Mouse (Mus musculus): Measurements from ENCODE around the gene Gm10273.
"Not testable (repeated sequence)": the region's sequence is repeated elsewhere in the genome, so short reads cannot be mapped to it uniquely, and the experiment has no call there.

Gene Gm10273

GRCm38 (mm10) chr10:59395461-59395860 is at the start of gene Gm10273:
Gene Gm10273, plus strand, starts transcription at chr10:59395632.
- DNase-seq (ENCODE audit: low spot score), result not testable (repeated sequence)

DNA sequence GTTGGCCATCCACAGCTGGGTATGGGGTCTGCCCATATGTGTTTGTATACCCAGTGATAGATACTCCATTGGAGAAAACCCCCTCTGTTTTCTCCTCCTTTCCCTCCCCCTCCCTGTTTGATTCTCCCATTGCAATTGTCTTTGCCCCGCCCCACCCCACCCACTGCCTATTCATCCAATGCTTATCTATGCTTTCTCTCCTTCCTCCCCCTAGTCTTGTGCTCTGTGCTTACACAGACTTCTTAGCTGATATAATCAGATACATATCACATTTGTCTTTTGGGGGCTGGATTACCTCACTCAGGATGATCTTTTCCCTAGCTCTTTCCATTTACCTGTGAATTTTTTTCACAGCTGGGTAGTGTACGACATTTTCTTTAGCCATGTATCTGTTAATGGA is 48.9 kb upstream of the Gm10273 start:
- no peak for DNase-seq (ENCODE audit: low spot score)

GRCm38 (mm10) chr10:59348200-59348599 is 47.2 kb upstream of the Gm10273 start:
- DNase-seq (ENCODE audit: low spot score), result no peak

DNA sequence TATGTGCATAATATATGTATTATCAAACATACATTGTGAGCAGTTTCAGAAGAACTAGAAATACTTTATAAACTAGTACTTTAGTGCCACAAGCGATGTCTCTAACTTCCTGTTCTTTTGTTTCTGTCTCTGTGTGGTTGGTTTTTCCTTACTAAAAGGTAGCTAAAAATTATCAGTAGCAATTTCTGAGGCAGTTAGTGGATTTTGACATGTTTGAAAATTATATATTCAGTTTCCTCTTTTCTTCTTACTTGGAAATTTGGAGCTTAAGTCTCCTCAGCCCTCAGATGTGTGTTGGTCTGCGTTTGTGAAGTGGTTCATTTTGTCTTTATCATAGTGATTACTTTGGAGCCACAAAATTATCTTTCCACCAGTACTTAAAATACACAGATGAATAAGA is 45.9 kb upstream of the Gm10273 start:
- DNase-seq (ENCODE audit: low spot score), result no peak

GRCm38 (mm10) chr10:59353065-59353464 is 42.4 kb upstream of the Gm10273 start:
- no peak for DNase-seq (ENCODE audit: low spot score)

DNA sequence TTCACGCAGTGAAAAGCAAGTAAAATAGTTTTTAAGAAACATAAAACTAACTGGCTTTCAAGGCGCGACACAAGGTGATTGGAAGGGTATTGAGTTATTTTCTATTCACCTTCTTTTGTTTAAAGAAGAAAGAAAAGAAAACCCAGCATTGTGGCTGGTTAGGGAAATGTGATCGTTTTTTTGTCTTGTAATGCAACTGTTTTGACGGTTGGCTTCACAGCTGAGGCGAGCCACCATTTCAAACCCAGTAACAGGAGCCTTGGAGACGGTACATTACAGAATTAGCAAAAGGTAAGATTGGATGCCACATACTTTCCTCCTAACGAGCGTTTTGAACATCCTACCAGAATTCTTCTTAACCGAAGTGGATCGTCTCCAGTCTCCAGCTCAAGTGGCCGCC is 41.3 kb upstream of the Gm10273 start:
- no peak for DNase-seq (ENCODE audit: low spot score)

GRCm38 (mm10) chr10:59355020-59355419 is 40.4 kb upstream of the Gm10273 start:
- DNase-seq (ENCODE audit: low spot score), result no peak

- DNase-seq (ENCODE audit: low spot score), result peak; percentile 24
Observed at GRCm38 (mm10) chr10:59358744-59359143, 36.7 kb upstream of the Gm10273 start.

DNA sequence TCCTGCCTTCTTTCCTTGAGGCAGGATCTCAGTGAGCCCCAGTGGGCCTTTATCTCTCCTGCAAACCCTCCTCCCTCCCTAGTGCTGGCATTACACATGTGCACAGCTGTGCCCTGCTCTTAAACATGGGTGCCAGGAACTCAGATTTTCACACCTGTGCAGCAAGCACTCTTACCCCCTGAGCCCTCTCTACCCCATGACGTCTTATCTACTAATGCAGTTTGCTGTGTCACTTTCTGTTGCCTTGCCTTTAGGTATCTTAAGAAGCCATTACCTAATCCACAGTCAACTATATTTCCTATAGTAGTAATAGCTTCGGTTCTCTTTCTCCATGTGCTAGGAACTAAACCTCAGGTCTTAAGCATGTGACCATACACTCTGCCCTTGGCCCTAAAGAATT is 32.2 kb upstream of the Gm10273 start:
- DNase-seq (ENCODE audit: low spot score), result no peak

GRCm38 (mm10) chr10:59364551-59364950 is 30.9 kb upstream of the Gm10273 start:
- no peak for DNase-seq (ENCODE audit: low spot score)

DNA sequence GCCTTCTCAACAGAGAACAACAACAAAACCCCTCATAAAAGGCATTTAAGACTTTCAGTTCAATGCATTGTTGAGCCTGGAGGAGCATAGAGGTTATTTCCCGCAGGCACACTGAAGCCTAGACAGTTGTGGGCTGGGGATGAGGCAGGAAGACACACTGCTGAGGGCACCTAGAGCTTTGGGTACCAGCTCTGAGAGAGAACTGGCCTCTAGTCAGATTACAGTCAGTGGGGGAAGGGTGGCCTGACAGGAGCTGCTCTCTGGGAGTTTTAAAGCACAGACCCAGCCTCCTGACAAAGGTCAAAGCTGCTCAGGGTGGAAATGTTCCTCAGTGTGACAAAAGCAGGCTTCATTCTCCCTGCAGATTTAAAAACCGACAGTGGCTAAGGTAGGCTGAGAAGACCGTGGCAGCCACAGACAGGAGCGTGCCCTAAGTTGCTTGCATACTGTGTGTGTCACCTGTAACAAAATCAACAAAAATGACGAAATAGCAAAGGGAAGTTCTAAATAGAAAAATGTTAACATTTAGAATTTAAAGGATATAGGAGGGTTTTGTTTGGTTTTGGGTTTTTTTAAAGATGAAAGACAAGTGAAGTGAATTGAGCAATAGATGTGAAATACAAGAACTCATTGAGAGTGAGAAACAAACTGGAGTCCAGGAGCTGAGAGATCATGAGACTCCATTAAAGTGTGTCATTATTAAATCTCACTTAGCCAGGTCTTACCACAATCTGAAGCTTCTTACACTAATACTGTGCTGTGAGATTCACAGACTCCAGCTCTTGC is 29.4 kb upstream of the Gm10273 start:
- no peak for DNase-seq (ENCODE audit: low spot score)

- no peak for DNase-seq (ENCODE audit: low spot score)
Observed at GRCm38 (mm10) chr10:59366746-59367145, 28.7 kb upstream of the Gm10273 start.

DNA sequence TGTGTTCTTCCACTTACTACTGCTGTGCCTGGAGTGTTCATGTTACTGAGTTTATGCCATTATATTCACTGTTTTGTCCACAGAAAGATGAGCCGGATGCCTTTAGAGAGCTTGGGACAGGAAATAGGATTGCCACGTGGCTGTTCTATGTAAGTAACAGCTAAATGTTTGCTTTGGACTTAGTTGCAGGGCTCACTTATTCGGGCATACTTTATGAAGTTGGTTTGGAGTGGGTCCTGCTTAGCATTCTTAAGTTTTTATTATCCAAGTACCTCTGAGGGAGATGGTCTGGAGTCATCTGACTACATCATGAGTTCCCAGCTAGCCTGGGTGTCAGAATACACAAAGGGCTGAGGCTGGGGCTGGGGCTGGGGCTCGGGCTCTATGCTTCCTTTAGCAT is 28.2 kb upstream of the Gm10273 start:
- no peak for DNase-seq (ENCODE audit: low spot score)

GRCm38 (mm10) chr10:59368729-59369128 is 26.7 kb upstream of the Gm10273 start:
- no peak for DNase-seq (ENCODE audit: low spot score)

DNA sequence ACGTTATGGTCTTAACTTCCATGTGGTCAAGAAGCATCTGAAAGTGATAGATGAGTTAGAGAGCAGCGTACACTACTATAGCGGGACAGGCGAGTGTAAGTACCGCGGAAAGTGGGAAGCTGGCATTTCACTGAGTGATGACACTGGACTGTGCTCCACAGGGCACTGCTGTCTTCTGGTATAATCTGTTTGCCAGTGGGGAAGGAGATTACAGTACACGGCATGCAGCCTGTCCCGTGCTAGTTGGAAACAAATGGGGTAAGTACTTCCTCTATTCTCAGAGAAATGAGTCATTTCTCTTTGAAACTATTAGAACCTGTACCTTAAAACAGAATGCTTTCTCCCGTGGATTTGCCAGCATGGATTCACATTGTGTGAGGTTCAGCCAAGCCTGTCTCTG is 26.0 kb upstream of the Gm10273 start:
- DNase-seq (ENCODE audit: low spot score), result no peak

- no peak for DNase-seq (ENCODE audit: low spot score)
Observed at GRCm38 (mm10) chr10:59377906-59378305, 17.5 kb upstream of the Gm10273 start.

- no peak for DNase-seq (ENCODE audit: low spot score)
Observed at GRCm38 (mm10) chr10:59378728-59379127, 16.7 kb upstream of the Gm10273 start.

- no peak for DNase-seq (ENCODE audit: low spot score)
Observed at GRCm38 (mm10) chr10:59379927-59380326, 15.5 kb upstream of the Gm10273 start.

DNA sequence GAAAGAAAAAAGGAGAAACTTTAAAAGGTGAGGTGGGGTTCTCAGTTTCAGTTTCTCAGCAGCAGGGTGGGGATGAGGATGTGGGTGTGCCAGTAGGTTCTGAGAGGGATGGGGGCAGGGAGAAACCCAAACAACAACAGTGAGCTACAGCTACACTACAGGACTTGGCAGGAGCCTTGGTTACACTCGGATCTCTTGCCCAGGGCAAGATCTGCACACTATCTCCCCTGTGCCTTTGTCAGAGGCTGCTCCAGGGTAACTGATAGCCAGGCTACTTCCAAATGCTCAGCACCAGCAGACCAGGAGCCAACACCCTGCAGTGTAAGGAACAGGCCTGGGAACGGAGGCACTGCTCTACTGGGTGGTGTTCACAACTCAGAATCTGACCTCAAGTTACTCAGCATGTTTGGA is 15.0 kb upstream of the Gm10273 start:
- DNase-seq (ENCODE audit: low spot score), result no peak

- DNase-seq (ENCODE audit: low spot score), result peak; percentile 45
Observed at GRCm38 (mm10) chr10:59381563-59381962, 13.9 kb upstream of the Gm10273 start.

DNA sequence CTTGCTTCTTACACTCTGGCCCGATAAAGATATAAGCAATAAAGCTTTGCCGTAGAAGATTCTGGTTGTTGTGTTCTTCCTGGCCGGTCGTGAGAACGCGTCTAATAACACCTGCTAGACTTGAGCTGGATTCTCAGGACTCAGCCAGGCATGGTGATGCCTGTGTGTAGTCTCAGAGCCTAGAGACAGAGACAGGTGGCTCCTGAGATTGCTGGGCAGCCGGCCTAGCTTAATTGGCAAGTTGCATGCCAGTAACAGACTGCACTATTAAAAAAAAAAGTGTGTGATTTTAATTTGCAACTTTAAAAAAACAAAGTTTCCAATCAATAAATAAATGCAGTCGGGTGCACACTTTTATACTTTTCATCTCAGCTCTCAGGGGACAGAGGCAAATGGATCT is 8.5 kb upstream of the Gm10273 start:
- DNase-seq (ENCODE audit: low spot score), result no peak

- DNase-seq (ENCODE audit: low spot score), result no peak
Observed at GRCm38 (mm10) chr10:59389652-59390051, 5.8 kb upstream of the Gm10273 start.

DNA sequence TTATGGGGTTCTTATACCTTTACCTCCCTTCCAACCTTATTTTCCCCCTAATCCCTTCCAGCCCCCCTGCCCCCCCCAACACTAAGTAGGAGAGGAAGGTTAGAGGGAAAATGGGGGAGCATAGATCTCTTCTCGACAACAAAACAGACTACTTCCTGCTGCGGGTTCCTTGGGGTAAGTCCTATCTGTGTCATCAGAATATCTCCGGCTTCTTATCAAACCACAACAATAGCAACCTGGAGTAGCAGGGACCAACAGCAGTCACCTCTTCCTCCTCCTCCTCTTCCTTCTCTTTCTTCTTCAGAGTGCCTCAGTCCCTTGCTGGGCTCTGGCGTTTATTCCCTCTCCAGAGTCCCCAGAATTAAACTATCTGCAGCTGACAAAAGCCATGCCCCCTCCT is 3.5 kb upstream of the Gm10273 start:
- DNase-seq (ENCODE audit: low spot score), result no peak
